Mouse (Mus musculus): ENCODE results near the gene Col15a1.

The Col15a1 gene

DNA sequence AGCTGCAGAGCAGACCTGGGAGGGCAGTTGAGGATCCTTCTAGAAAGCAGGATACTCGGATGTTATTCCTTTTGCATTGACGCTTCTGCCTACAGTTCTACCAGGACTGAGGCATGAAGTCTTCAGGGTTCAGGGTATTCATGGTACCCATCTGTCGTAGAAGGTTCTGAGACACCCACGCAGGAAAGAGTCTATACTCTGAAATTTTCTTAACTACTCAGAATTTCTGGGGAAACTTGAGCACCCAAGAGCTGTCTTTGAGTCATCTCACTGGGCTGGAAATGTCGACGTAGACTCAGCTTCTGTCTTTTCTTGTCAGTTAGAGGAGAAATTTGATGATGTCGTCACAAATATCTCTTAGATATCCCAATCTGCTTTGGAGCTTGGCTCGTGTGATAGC, 65.8 kb downstream of the Col15a1 start:
- DNase-seq: no peak

- DNase-seq: no peak
Measured at GRCm38 (mm10) chr4:47274911-47275310, 67.0 kb downstream of the Col15a1 start.

DNA sequence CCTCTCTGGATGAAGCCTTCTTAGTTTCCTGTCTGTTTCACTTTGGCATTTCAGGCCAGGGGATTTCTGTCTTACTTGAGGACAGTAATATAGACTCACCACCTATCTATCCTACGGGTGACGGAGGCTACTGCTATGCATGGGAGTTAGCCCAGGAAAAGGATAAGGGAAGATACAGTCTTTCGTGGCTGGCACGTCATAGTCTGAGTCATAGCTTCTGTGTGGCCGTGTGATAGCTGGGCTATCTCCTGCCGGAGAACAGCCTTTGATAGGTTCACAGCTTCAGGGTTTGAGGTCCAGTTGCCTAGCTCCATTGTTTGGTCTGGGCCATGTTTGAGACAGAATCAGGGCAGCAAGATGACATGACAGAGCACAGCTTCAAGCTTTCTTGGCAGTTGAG, 70.4 kb downstream of the Col15a1 start:
- no peak for DNase-seq

GRCm38 (mm10) chr4:47279085-47279707, 71.2 kb downstream of the Col15a1 start:
- DNase-seq: no peak

- no peak for DNase-seq
Measured at GRCm38 (mm10) chr4:47280126-47280525, 72.2 kb downstream of the Col15a1 start.

DNA sequence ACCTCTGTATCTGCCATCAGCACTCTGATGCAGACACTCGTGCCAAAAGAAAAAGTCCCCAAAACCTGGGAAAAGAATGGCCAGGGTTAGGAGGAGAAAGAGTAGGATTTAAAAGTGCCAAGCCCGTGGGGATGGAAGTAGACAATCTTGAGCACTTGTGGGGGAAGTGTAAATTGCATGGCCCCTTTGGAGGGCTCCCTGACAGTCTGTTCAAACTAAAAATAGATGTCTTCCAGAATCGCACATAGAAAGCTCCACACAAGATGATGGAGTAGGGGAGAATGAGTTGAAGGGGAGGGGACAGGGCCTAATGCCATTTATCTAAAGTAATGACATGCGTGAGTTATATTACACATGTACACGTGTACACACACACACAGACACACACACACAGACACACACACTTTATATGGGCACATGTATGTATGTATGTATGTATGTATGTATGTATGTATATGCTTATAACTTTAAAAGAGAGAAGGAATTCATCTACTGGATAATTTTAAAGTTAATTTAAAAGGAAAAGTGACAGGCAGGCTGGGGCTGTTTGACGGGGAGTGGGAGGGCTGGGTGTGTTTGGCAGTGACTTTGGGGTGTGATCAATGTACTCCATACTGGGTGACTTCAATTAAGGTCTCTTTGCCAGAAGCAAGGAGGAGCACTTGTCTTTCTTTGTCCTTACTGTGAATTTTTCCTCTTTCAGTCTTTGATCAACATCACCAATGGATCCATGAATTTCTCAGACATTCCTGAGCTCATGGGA, 74.1 kb downstream of the Col15a1 start:
- DNase-seq: no peak

DNA sequence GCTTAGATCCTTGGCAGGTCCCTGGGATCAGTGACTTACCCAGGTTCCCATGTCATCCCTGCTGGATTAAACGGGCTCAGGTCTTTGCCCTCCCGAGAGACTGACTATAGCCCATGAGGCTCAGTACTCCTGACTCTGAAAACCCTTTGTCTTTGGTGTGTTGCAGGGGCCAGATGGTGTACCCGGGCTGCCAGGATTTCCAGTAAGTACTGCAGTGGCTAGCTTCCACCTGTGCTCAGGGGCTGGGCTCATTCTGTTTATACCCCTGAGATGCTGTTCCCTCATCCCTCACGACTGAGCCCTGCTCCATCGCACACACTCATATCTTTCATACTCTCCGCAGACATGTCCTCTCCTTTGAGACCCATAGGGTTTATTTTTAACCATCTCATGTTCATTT, 76.3 kb downstream of the Col15a1 start:
- DNase-seq: peak; percentile 39 to 62

DNA sequence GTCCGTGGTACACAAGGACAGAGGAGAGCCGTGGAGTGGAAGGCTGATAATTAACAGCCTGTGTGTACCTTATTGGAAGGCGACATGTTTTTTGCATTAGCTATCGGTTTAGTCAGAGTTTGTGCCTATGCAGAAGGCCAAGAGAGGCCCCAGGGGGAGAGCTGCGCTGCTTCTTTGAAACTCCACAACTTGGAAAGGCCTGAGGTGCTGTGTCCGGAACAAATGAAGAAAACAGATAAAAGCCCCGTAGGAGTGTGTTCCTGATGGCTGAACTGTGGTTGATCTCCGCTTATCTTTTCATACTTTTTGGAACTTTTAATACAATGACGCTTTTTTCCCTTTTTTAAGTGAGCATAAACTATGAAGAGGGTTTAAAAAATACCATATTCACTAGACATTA, 76.9 kb downstream of the Col15a1 start:
- no peak for DNase-seq

GRCm38 (mm10) chr4:47286599-47287147, 78.7 kb downstream of the Col15a1 start:
- no peak for DNase-seq

- no peak for DNase-seq
Measured at GRCm38 (mm10) chr4:47287468-47287867, 79.5 kb downstream of the Col15a1 start.

- no peak for DNase-seq
Measured at GRCm38 (mm10) chr4:47288306-47288705, 80.3 kb downstream of the Col15a1 start.

- DNase-seq: no peak
Measured at GRCm38 (mm10) chr4:47289526-47289925, 81.6 kb downstream of the Col15a1 start.

DNA sequence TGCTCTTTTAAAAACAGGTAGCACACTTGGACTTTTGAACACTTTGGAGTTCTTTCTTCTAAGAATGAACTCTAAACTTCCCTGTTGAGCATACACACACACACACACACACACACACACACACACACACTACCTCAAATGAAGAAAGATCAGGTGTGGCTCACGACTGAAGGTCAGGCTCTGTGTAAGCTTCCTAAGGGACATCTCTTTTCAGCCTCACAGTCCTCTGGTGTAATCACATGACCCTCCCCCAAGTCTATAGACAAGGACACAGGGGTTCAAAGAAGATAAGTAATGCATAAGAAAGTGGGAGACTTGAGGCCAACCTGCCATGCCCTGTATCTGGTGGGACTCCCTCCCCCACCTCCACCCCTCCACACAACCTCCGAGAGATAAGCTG, 82.5 kb downstream of the Col15a1 start:
- no peak for DNase-seq

DNA sequence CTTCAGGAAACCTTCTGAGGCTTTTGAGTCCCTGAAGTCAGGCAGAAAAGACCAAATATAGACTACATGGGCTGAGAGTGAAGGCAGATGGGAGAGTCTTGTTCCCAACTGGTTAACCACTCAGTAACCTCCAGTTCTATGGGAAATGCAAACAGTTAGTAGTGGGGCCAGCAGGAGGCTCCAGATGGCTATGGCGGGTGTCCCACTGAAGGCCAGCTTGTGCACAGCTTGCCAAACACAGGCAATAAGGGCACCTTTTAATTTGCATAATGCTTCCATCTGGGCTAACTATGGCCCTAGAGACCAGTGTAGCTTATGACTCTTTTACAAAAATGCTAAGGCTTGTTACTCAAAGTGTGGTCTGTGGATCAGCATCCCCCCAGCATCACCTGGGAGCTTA, 83.1 kb downstream of the Col15a1 start:
- DNase-seq: peak; percentile 87 to 90

DNA sequence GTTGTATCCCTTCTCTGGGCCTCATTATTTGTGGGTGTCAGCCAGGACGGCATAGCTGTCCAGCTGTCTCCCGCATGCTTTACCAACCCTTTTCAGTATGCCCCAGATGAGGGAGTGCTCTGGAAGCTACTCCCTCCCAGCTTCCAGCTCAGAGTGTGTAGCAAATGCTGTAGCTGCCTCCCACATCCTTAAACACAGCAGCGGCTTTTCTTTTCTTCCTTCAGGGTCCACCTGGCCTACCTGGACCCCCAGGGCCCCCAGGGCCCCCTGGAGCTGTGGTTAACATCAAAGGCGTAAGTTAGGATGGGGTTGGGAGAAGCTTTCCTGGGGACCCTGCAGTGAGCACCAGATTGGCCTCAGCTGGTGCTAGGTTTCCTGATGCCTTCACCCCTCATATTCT, 85.0 kb downstream of the Col15a1 start:
- DNase-seq: peak in 1 of 2 experiments; percentile 17

DNA sequence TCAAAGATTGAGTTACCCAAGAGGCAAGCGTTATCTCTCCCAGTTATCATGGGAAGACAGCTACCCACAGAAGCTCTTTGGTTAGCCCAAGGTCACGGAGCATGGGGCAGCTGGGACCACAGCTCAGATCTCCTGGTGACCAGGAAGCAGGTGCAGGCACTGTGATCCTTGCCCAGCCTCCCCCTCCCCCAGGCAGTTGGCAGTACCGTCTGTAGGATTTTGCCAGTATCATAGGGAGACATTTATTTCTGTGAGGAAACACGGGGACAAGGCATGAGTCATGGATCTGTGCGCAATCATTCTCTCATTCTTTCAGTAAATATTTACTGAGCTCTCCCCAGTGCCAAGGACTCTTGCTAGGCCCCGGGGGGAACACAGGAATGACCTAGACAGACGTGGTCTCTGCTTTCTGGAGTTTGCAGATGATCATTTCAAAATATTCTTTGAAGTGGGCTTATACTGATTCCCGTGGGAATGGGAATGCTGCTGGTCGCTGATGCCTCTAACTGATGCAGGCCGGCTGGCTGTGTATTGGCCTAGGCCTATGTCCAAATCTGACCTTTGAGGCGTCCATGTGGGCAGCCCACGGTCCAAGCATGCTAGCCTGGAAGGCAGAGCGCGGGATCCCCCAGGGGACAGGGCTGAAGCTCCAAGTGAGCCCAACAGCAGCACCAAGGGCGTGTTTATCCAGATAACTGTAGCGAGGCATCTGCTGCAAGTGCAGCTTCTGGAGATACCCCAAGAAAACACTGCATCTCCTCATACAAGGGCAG, 86.0 kb downstream of the Col15a1 start:
- peak; percentile 93 to 94 for DNase-seq

DNA sequence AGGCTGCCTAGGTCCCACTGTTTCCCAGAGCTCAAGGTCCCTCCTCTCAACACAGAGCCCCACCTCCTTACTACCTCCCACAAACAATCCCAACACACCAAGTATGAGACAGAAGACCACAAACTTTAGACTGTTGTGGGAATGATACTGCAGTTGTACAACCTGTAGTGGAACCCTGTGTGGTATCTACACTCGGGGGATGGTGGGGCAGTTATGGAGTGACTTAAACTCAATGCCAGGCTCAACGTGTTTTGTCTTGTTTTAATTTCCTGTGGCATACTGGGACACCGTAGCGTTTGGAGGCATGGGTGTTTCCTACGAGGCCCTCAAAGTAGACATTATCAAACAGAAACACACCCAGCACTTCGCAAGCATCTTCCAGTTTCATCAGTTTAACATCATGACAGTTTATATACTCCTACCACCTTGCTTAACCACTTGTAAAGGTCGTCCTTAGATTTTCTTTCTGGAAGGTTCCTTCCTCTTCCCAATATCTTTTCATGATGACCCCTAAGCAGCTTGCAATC, 86.6 kb downstream of the Col15a1 start:
- DNase-seq: no peak

DNA sequence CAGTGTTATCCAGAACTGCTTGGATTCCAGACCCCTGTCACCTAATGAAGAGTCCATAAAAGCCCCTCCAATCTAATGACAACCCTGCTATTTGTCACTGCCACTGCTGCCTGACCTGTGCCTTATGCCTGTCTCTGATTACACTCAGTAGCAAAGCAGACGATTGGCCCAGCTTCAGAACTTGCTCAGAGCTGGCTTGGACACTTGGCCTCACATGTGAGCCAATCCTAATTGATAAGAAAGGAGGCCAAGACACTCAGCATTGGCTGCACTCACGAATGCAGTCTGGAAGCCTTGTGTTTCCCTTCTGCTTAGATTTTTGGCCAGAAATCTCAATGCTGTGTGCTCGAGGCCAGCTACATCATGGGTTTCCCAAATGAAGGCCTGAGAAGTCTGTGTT, 87.6 kb downstream of the Col15a1 start:
- peak; percentile 91 to 92 for DNase-seq

GRCm38 (mm10) chr4:47300701-47301100, 92.7 kb downstream of the Col15a1 start:
- no peak for DNase-seq

DNA sequence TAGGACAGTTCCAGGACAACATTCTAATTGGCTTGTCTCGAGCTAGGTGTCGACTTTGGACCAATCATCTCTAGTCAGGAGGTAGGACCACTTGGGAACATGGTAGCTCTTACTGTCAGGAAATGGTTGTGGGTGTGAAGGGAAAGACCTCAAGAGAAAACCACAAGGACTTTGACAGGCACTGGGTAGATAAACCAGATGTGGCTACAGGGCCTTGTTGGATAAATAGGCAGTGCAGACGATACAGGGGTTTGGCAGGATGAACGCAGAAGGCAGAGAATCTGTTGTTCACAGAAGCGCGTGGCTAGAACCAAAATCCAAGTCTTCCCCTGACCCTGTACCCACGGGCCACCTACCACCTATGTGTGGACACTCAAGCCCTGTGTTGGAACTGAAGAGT, 94.6 kb downstream of the Col15a1 start:
- DNase-seq: no peak

DNA sequence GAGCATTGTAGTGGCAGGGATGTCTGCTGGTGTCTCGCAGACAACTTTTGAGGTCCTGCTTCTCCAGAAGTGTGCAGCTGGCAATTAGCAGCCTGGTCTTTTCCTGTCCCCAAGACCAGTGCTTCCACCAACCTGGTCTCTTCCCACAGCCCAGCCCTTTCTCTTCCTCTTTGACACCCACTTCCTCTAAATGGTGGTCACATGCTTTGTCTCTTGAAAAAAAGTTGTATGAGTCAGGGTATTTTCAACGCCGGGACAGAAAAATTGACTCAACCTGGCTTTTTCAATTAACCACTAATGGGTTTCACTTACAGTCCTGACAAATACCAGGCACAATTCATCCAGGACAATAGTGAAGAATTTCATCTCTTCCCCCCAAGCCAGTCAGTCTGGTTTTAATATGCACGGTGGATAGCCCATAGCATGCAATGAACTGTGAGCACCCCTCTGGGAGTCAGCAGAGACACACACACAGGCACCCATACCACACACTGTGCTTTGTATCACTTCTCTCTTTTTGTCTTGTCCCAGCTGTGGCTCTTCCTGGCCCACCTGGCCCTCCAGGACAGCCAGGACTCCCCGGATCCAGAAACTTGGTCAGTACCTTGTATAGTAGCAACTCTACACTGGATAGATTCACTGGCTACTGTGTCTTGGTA, 95.5 kb downstream of the Col15a1 start:
- DNase-seq: no peak

DNA sequence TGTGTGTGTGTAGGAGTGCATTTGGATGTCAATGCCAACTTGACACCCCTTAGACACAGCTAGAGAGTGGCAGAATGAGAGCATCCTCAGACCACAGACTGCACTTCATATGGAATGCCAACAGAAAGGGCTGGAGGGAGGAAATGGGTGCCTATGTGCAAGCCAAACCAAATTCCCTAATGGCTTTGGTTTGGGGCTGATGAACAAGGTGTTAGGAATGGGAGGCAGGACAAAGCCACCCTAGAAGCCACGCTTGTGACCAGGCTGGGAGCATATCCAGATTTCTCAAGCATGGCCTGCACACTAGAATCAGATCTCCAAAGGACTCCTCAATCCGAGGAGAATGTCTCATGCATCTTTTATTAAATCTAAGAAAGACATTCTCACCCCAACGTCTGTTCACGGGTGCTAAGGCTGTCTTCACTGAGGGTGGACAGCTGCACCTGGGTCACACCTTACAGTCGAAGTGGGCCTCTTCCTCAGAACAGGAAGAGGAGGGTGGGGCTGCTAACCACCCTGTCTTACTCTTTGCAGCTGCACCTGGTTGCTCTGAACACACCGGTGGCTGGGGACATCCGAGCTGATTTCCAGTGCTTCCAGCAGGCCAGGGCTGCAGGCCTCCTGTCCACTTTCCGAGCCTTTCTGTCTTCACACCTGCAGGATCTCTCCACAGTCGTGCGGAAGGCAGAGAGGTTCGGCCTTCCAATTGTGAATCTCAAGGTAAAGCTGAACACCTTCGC, 102.1 kb downstream of the Col15a1 start:
- DNase-seq: no peak
